Mouse (Mus musculus): ENCODE results near the gene Apbb1. TPM values are rescaled to one million over a fixed set of nuclear protein-coding genes. Genes with fewer than 3 reads are reported as not detected.

The Apbb1 gene
- total and polyA plus RNA-seq, 3 experiments = 12.0 to 49.1 (median 22.4) TPM

GRCm38 (mm10) chr7:105519771-105520170 is 61.7 kb downstream of the Apbb1 start:
- no peak for DNase-seq

GRCm38 (mm10) chr7:105519336-105519735 is 62.1 kb downstream of the Apbb1 start:
- DNase-seq = no peak

- no peak for DNase-seq
These were observed 64.6 kb downstream of the Apbb1 start for GRCm38 (mm10) chr7:105516669-105517360.

- peak; percentile 54 for DNase-seq
These were observed 66.3 kb downstream of the Apbb1 start for GRCm38 (mm10) chr7:105515178-105515577.

GRCm38 (mm10) chr7:105514561-105514960 is 66.9 kb downstream of the Apbb1 start:
- DNase-seq = no peak

- DNase-seq = no peak
These were observed 67.6 kb downstream of the Apbb1 start for GRCm38 (mm10) chr7:105513845-105514291.

- DNase-seq = no peak
These were observed 71.3 kb downstream of the Apbb1 start for GRCm38 (mm10) chr7:105510143-105510542.

Other genes starting within 250 kb of the Apbb1 start
- not detected for gene Olfr690, start 247.5 kb downstream of the Apbb1 start, total RNA-seq (2021)
- not detected in 2 replicates for gene Olfr690, start 247.5 kb downstream of the Apbb1 start, polyA plus RNA-seq (2012; rRNA removed)
- gene Olfr691, start 239.4 kb downstream of the Apbb1 start, total RNA-seq (2021) = not detected
- gene Olfr691, start 239.4 kb downstream of the Apbb1 start, polyA plus RNA-seq (2012; rRNA removed) = not detected in 2 replicates
- gene Olfr692, start 213.4 kb downstream of the Apbb1 start, total RNA-seq (2021) = not detected
- not detected in 2 replicates for gene Olfr692, start 213.4 kb downstream of the Apbb1 start, polyA plus RNA-seq (2012; rRNA removed)
- not detected for gene Gm5901, start 206.6 kb downstream of the Apbb1 start, total RNA-seq (2021)
- not detected in 2 replicates for gene Gm5901, start 206.6 kb downstream of the Apbb1 start, polyA plus RNA-seq (2012; rRNA removed)
- gene Fam160a2, start 181.6 kb downstream of the Apbb1 start, total RNA-seq (2021) = 10 to 100 TPM; 18.5 to 25.5 TPM
- 50.5 and 54.7 TPM in 2 replicates for gene Fam160a2, start 181.6 kb downstream of the Apbb1 start, polyA plus RNA-seq (2012; rRNA removed)
- gene Cnga4, start 177.1 kb downstream of the Apbb1 start, total RNA-seq (2021) = not detected
- gene Cnga4, start 177.1 kb downstream of the Apbb1 start, polyA plus RNA-seq (2012; rRNA removed) = 0.13 and 0.26 TPM in 2 replicates
- not detected for gene Cckbr, start 155.9 kb downstream of the Apbb1 start, total RNA-seq (2021)
- 0.04 and 0.10 TPM in 2 replicates for gene Cckbr, start 155.9 kb downstream of the Apbb1 start, polyA plus RNA-seq (2012; rRNA removed)
- gene Cavin3, start 99.4 kb downstream of the Apbb1 start, total RNA-seq (2021) = 10 to 100 TPM; 71.0 to 90.9 TPM
- gene Cavin3, start 99.4 kb downstream of the Apbb1 start, polyA plus RNA-seq (2012; rRNA removed) = 158 and 163 TPM in 2 replicates
- 10 to 100 TPM; 56.2 to 68.5 TPM for gene Smpd1, start 27.3 kb downstream of the Apbb1 start, total RNA-seq (2021)
- gene Smpd1, start 27.3 kb downstream of the Apbb1 start, polyA plus RNA-seq (2012; rRNA removed) = 74.0 and 75.4 TPM in 2 replicates
- gene Hpx, start 18.5 kb upstream of the Apbb1 start, total RNA-seq (2021) = 1 to 10 TPM in 1 of 2 experiments, under 1 TPM in 1; 0.52 to 7.0 TPM
- gene Hpx, start 18.5 kb upstream of the Apbb1 start, polyA plus RNA-seq (2012; rRNA removed) = 0.25 and 2.0 TPM in 2 replicates
- 10 to 100 TPM; 24.2 to 33.8 TPM for gene Trim3, start 51.9 kb upstream of the Apbb1 start, total RNA-seq (2021)
- 34.6 and 36.2 TPM in 2 replicates for gene Trim3, start 51.9 kb upstream of the Apbb1 start, polyA plus RNA-seq (2012; rRNA removed)
- gene Timm10b, start 58.4 kb upstream of the Apbb1 start, total RNA-seq (2021) = 100 to 1,000 TPM; 110 to 128 TPM
- 120 and 145 TPM in 2 replicates for gene Timm10b, start 58.4 kb upstream of the Apbb1 start, polyA plus RNA-seq (2012; rRNA removed)
- 10 to 100 TPM; 55.5 to 65.4 TPM for gene Arfip2, start 58.8 kb upstream of the Apbb1 start, total RNA-seq (2021)
- 68.3 and 76.9 TPM in 2 replicates for gene Arfip2, start 58.8 kb upstream of the Apbb1 start, polyA plus RNA-seq (2012; rRNA removed)
- gene Gm45799, start 58.9 kb upstream of the Apbb1 start, total RNA-seq (2021) = 1 to 10 TPM; 7.4 to 8.9 TPM
- gene Gm45799, start 58.9 kb upstream of the Apbb1 start, polyA plus RNA-seq (2012; rRNA removed) = 562 and 695 TPM in 2 replicates
- gene Dnhd1, start 69.2 kb upstream of the Apbb1 start, total RNA-seq (2021) = 1 to 10 TPM; 2.3 to 2.7 TPM
- 1.3 and 1.5 TPM in 2 replicates for gene Dnhd1, start 69.2 kb upstream of the Apbb1 start, polyA plus RNA-seq (2012; rRNA removed)
- gene Ilk, start 154.9 kb upstream of the Apbb1 start, total RNA-seq (2021) = 100 to 1,000 TPM; 139 to 166 TPM
- 82.1 and 87.8 TPM in 2 replicates for gene Ilk, start 154.9 kb upstream of the Apbb1 start, polyA plus RNA-seq (2012; rRNA removed)
- gene Rrp8, start 155.7 kb upstream of the Apbb1 start, total RNA-seq (2021) = 10 to 100 TPM; 14.8 to 17.6 TPM
- 7.9 and 9.2 TPM in 2 replicates for gene Rrp8, start 155.7 kb upstream of the Apbb1 start, polyA plus RNA-seq (2012; rRNA removed)
- 100 to 1,000 TPM; 231 to 239 TPM for gene Taf10, start 162.7 kb upstream of the Apbb1 start, total RNA-seq (2021)
- gene Taf10, start 162.7 kb upstream of the Apbb1 start, polyA plus RNA-seq (2012; rRNA removed) = 639 and 733 TPM in 2 replicates
- 100 to 1,000 TPM; 113 to 129 TPM for gene Tpp1, start 170.6 kb upstream of the Apbb1 start, total RNA-seq (2021)
- 200 and 305 TPM in 2 replicates for gene Tpp1, start 170.6 kb upstream of the Apbb1 start, polyA plus RNA-seq (2012; rRNA removed)
- 1 to 10 TPM; 4.4 to 8.2 TPM for gene Dchs1, start 206.0 kb upstream of the Apbb1 start, total RNA-seq (2021)
- 8.2 and 9.5 TPM in 2 replicates for gene Dchs1, start 206.0 kb upstream of the Apbb1 start, polyA plus RNA-seq (2012; rRNA removed)
- 100 to 1,000 TPM; 176 to 221 TPM for gene Mrpl17, start 229.4 kb upstream of the Apbb1 start, total RNA-seq (2021)
- 252 and 278 TPM in 2 replicates for gene Mrpl17, start 229.4 kb upstream of the Apbb1 start, polyA plus RNA-seq (2012; rRNA removed)

All from adrenal gland, adult 2 months (tissue).